Mouse (Mus musculus): ENCODE measurements at regions not wholly inside any gene's neighbourhood (a gene's known extent, or its start where the extent isn't known, plus 50 kb on each side); places are given as distances from the start of the nearest gene placed in this dataset.
A peak's percentile ranks its signal among the peaks of the same experiment; 100 is the strongest.

DNA sequence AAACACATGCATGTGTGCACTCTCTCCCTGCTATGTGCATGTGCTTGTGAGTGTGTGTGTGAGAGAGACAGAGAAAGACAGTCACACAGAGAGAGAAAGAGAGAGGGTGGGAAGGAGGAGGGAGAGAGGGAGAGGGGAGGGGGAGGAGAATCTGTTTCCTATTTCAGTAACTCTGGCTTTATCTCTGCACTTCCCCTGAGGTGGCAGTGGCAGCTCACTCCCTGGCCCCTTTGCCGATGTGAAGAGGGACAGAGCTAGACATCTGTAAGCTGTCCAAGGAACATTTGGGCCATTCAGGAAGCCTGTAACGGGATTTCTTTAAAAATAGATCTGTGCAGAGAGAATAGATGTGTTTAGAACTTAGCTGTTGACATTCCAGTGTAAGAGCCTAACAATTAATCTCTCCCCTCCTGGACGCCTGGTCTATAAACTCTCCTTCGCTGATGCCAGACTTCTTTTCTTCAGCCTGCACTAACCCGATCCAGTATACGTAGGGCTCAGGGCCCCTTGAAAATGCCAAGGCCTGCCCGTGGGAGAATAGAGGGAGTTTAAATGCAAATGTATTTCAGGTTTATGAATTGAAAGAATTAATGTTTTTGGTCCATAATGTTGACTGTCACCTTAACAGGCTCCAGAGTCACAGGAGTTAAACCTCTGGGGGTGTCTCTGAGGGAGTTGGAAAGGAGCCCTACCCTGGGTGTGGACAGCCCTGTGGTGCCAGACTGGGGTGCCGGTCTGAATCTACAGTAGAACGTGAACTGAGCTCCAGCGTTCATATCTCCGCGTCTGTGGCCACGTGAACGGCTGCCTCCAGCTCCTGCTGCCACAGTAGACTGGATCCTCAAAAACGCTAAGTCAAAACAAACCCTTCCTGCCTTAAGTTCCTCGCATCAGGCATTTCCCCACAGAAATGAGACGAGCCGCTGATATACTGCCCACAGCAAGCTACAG is 336.6 kb upstream of the Gm10131 start:
- H3K79me2 ChIP-seq (ENCODE audit: control insufficient read depth, insufficient read depth, low read length) = no peaks in the 10 kb centered on the region
- no peak overlapping the region for H3K9ac ChIP-seq (ENCODE audit: low read depth, low read length)
- H3K36me3 ChIP-seq (ENCODE audit: control insufficient read depth, insufficient read depth, low read length) = no peaks in the 10 kb centered on the region
- no peak overlapping the region for H3K27ac ChIP-seq (replicated peaks; ENCODE audit: insufficient read depth, low read depth, low read length)
- H3K4me3 ChIP-seq (ENCODE audit: insufficient read depth, low read depth, low read length) = no peak overlapping the region
- WGBS = 71% methylated on average over 18 of the region's 18 CpGs
- no peak for DNase-seq (ENCODE audit: extremely low read depth, low read depth, low spot score)
- no peak for TF ChIP-seq POLR2A (IDR thresholded peaks at IDR 0.05; ENCODE audit: extremely low read depth, insufficient read depth, low read length)
- TF ChIP-seq CTCF (IDR thresholded peaks at IDR 0.05; ENCODE audit: low read depth, low read length) = no peak
- no peaks in the 10 kb centered on the region for H3K27me3 ChIP-seq (ENCODE audit: control insufficient read depth, insufficient read depth, low read length)
- peaks cover 2% of the 10 kb centered on the region; the same call in 1 of the 2 replicates for H3K4me1 ChIP-seq (ENCODE audit: control insufficient read depth, insufficient read depth, low read length)

- Histone ChIP-seq H3K4me3 (ENCODE audit: insufficient read depth, low read depth, low read length) (no peak overlapping the region), H3K9ac (ENCODE audit: low read depth, low read length) (no peak overlapping the region), H3K36me3 (ENCODE audit: control insufficient read depth, insufficient read depth, low read length) (no peaks in the 10 kb centered on the region), H3K27me3 (ENCODE audit: control insufficient read depth, insufficient read depth, low read length) (no peaks in the 10 kb centered on the region), H3K27ac (replicated peaks; ENCODE audit: insufficient read depth, low read depth, low read length) (no peak overlapping the region), H3K79me2 (ENCODE audit: control insufficient read depth, insufficient read depth, low read length) (peaks cover 2% of the 10 kb centered on the region; the same call in 1 of the 2 replicates), H3K4me1 (ENCODE audit: control insufficient read depth, insufficient read depth, low read length) (peaks cover 21% of the 10 kb centered on the region)
- TF ChIP-seq CTCF (IDR thresholded peaks at IDR 0.05; ENCODE audit: low read depth, low read length) (no peak), POLR2A (IDR thresholded peaks at IDR 0.05; ENCODE audit: extremely low read depth, insufficient read depth, low read length) (no peak)
- DNase-seq (ENCODE audit: extremely low read depth, low read depth, low spot score) = no peak
- 70% methylated on average over 3 of the region's 3 CpGs for WGBS
Observed at GRCm38 (mm10) chr8:34442688-34443087, 331.2 kb upstream of the Gm10131 start.

DNA sequence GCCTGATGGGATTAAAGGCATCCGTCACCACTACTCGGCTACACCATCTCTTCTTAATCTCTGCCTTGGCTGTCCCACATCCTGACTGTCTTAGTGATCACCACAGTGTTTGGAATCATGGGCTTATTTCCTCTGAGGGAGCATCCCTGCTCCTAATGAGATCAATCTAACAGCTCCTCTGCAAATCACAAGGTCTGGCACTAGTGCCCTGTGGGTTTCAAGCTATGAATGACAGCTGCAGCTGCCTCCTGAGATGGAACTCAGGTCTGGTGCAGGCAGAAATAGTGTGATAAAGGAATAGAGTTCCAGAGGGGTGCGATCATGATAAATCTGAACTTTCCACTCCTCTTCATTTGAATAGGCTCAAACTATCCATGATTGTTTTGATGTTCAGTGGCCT is 330.2 kb upstream of the Gm10131 start:
- peaks cover 21% of the 10 kb centered on the region for H3K4me1 ChIP-seq (ENCODE audit: control insufficient read depth, insufficient read depth, low read length)
- peaks cover 2% of the 10 kb centered on the region; the same call in 1 of the 2 replicates for H3K79me2 ChIP-seq (ENCODE audit: control insufficient read depth, insufficient read depth, low read length)
- no peak for DNase-seq (ENCODE audit: extremely low read depth, low read depth, low spot score)
- no peaks in the 10 kb centered on the region for H3K36me3 ChIP-seq (ENCODE audit: control insufficient read depth, insufficient read depth, low read length)
- peak overlapping the region; percentile 66 for H3K9ac ChIP-seq (ENCODE audit: low read depth, low read length)
- no peaks in the 10 kb centered on the region for H3K27me3 ChIP-seq (ENCODE audit: control insufficient read depth, insufficient read depth, low read length)
- TF ChIP-seq CTCF (IDR thresholded peaks at IDR 0.05; ENCODE audit: low read depth, low read length) = no peak
- TF ChIP-seq POLR2A (IDR thresholded peaks at IDR 0.05; ENCODE audit: extremely low read depth, insufficient read depth, low read length) = no peak
- peak overlapping the region; percentile 66 for H3K27ac ChIP-seq (replicated peaks; ENCODE audit: insufficient read depth, low read depth, low read length)
- WGBS = 45% methylated on average over 3 of the region's 3 CpGs
- H3K4me3 ChIP-seq (ENCODE audit: insufficient read depth, low read depth, low read length) = peak overlapping the region; percentile 25

- 26% methylated on average over 4 of the region's 4 CpGs for WGBS
- peaks cover 2% of the 10 kb centered on the region; the same call in 1 of the 2 replicates for H3K79me2 ChIP-seq (ENCODE audit: control insufficient read depth, insufficient read depth, low read length)
- H3K27me3 ChIP-seq (ENCODE audit: control insufficient read depth, insufficient read depth, low read length) = no peaks in the 10 kb centered on the region
- peak overlapping the region; percentile 73 for H3K27ac ChIP-seq (replicated peaks; ENCODE audit: insufficient read depth, low read depth, low read length)
- peak overlapping the region; percentile 46 for H3K4me3 ChIP-seq (ENCODE audit: insufficient read depth, low read depth, low read length)
- TF ChIP-seq CTCF (IDR thresholded peaks at IDR 0.05; ENCODE audit: low read depth, low read length) (no peak), POLR2A (IDR thresholded peaks at IDR 0.05; ENCODE audit: extremely low read depth, insufficient read depth, low read length) (no peak)
- peak; percentile 81 for DNase-seq (ENCODE audit: extremely low read depth, low read depth, low spot score)
- no peaks in the 10 kb centered on the region for H3K36me3 ChIP-seq (ENCODE audit: control insufficient read depth, insufficient read depth, low read length)
- peaks cover 21% of the 10 kb centered on the region for H3K4me1 ChIP-seq (ENCODE audit: control insufficient read depth, insufficient read depth, low read length)
- H3K9ac ChIP-seq (ENCODE audit: low read depth, low read length) = peak overlapping the region; percentile 51; the same call in 1 of the 2 replicates
Observed at GRCm38 (mm10) chr8:34440771-34441170, 329.2 kb upstream of the Gm10131 start.

GRCm38 (mm10) chr8:34438771-34439170 is 327.2 kb upstream of the Gm10131 start:
- WGBS = 23% methylated on average over 2 of the region's 2 CpGs

More at GRCm38 (mm10) chr8:34438771-34439170, 327.2 kb upstream of the Gm10131 start:
- Histone ChIP-seq H3K79me2 (ENCODE audit: control insufficient read depth, insufficient read depth, low read length) (peaks cover 2% of the 10 kb centered on the region; the same call in 1 of the 2 replicates), H3K4me3 (ENCODE audit: insufficient read depth, low read depth, low read length) (no peak overlapping the region), H3K4me1 (ENCODE audit: control insufficient read depth, insufficient read depth, low read length) (peaks cover 19% of the 10 kb centered on the region), H3K9ac (ENCODE audit: low read depth, low read length) (no peak overlapping the region), H3K36me3 (ENCODE audit: control insufficient read depth, insufficient read depth, low read length) (no peaks in the 10 kb centered on the region), H3K27me3 (ENCODE audit: control insufficient read depth, insufficient read depth, low read length) (no peaks in the 10 kb centered on the region), H3K27ac (replicated peaks; ENCODE audit: insufficient read depth, low read depth, low read length) (peak overlapping the region; percentile 95)
- peak; percentile 93 for DNase-seq (ENCODE audit: extremely low read depth, low read depth, low spot score)
- no peak for TF ChIP-seq CTCF (IDR thresholded peaks at IDR 0.05; ENCODE audit: low read depth, low read length)
- TF ChIP-seq POLR2A (IDR thresholded peaks at IDR 0.05; ENCODE audit: extremely low read depth, insufficient read depth, low read length) = no peak
